Mouse (Mus musculus) Patski (cell line): ENCODE measurements at regions not wholly inside any gene's neighbourhood (a gene's known extent, or its start where the extent isn't known, plus 50 kb on each side); places are given as distances from the start of the nearest gene placed in this dataset.
A peak's percentile ranks its signal among the peaks of the same experiment; 100 is the strongest.

Experiments used
- ATAC-seq: fragments of 100-300 bp; one replicate; pipeline ENCODE4 v1.8.0; 2021
- CTCF ChIA-PET: fragments of 350-600 bp; sonication (Branson Sonifier 250); formaldehyde crosslinking; loops from one replicate; lab custom pipeline; 2022; ENCODE audit warnings: inconsistent platforms; lab: Charles Lee
- POLR2A ChIA-PET: fragments of 350-600 bp; sonication (Branson Sonifier 250); formaldehyde crosslinking; loops from one replicate; lab custom pipeline; 2022; ENCODE audit warnings: antibody characterized with exemption, inconsistent platforms; lab: Charles Lee
- DNase-seq: peaks from one replicate; pipeline ENCODE4 v3.0.0-alpha.2; 2011; ENCODE audit warnings: low read depth, low spot score
- H3K27me3 ChIP-seq: fragments of 371-371 bp; one replicate; pipeline ENCODE4 v1.5.1; 2021
- CTCF ChIP-seq: fragments of 100-300 bp; IDR thresholded peaks from one replicate; pipeline ENCODE4 v1.5.1; 2021
- in situ Hi-C: fragments of 300-500 bp; cut with MboI; formaldehyde crosslinking; loops from 3 replicates; pipeline ENCODE4 v1.11.1; 2018; ENCODE audit warnings: low pct_unique_long_range_greater_than_20kb, mixed read lengths

GRCm38 (mm10) chr14:88410722-88411437 lies 60.3 kb downstream of the Pcdh20 start:
- in situ Hi-C loops = no loop called here
- ATAC-seq (no peak), DNase-seq (no peak)
- ChIA-PET POLR2A (no interaction called here), CTCF (no interaction called here)
- H3K27me3 ChIP-seq = no peaks in the 10 kb centered on the region
- no peak for TF ChIP-seq CTCF

DNA sequence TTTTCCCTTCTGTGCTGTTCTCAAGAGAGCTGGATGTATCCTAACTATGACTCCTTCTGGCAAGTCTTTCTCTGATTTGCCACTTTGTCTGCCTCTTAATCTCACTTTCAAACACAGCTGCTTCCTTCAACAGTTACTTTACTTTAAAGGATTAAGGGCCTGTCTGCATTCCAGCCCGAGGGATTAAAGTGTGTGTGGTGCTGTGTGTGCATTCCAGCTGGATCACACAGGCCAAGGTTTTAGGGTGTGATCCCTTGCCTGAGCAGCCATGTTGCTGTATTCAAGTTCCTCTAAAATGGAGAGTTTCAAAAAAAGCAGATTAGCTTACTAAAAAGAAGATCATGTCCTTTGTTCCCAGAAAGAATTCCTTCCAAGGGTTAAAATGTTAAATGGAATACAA lies 71.9 kb downstream of the Pcdh20 start:
- ATAC-seq = no peak
- in situ Hi-C loops = no loop called here
- no peak for DNase-seq
- CTCF ChIA-PET = interaction anchor here (1.0 kb wide), 1 partner anchor 15 kb away, joined by 3 read pairs; no protein-coding TSS in a partner anchor
- TF ChIP-seq CTCF = no peak
- POLR2A ChIA-PET = no interaction called here
- no peaks in the 10 kb centered on the region for H3K27me3 ChIP-seq

- no peaks in the 10 kb centered on the region for H3K27me3 ChIP-seq
- CTCF ChIA-PET = no interaction called here
- no peak for DNase-seq
- POLR2A ChIA-PET = no interaction called here
- no peak for TF ChIP-seq CTCF
- ATAC-seq = no peak
- in situ Hi-C loops = no loop called here
These were observed 74.0 kb downstream of the Pcdh20 start for GRCm38 (mm10) chr14:88397187-88397586.

GRCm38 (mm10) chr14:88395016-88395415 lies 76.2 kb downstream of the Pcdh20 start:
- POLR2A ChIA-PET = no interaction called here
- no peak for TF ChIP-seq CTCF
- peaks cover 5% of the 10 kb centered on the region for H3K27me3 ChIP-seq
- ATAC-seq = peak; percentile 74
- in situ Hi-C loops = no loop called here
- no peak for DNase-seq
- CTCF ChIA-PET = no interaction called here

DNA sequence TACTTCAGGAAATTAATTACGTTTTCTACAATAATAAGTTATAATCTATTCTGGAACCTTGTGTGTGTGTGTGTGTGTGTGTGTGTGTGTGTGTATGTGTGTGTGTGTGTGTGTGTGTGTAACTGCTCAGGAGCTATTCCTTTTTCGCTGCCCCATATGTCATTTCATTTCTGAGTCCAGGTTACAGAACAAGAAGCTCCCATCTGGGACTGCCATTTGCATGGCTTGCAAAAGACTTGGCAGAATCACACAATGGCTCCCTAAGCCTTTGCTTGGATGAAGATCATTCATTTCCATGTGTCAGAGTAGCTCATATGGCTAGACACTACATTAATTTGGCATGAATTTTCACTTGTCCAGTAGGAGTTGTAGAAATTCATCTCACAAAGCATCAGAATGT lies 86.6 kb downstream of the Pcdh20 start:
- no peak for TF ChIP-seq CTCF
- DNase-seq = no peak

GRCm38 (mm10) chr14:88347177-88347576 lies 124.0 kb downstream of the Pcdh20 start:
- no peak for ATAC-seq
- DNase-seq = no peak
- no peaks in the 10 kb centered on the region for H3K27me3 ChIP-seq
- TF ChIP-seq CTCF = no peak
- POLR2A ChIA-PET = no interaction called here
- in situ Hi-C loops = no loop called here
- CTCF ChIA-PET = no interaction called here

More for the DNA sequence above, 86.6 kb downstream of the Pcdh20 start:
- CTCF ChIA-PET = interaction anchor here (1.3 kb wide), 1 partner anchor 83 kb away, joined by 3 read pairs; no protein-coding TSS in a partner anchor
- no peaks in the 10 kb centered on the region for H3K27me3 ChIP-seq
- POLR2A ChIA-PET = no interaction called here
- ATAC-seq = no peak
- in situ Hi-C loops = no loop called here

DNA sequence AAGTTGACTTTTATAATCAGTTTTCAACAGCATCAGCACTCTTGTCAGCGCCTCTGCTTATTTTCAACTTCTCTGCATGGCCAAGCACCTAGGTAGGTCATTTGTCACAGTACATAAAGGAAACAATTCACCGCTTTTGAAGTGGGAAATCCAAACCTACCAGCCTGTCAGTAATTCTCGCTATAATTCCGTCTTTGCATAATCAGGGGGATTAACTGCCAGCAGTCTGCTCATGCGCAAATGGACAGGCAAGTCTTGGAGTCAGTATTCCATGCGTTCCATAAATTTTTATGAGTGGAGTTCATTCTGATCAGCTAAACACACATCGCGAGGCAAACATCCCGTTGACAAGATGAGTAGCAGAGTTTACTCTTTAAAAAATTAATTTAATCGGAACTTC lies 133.9 kb downstream of the Pcdh20 start:
- H3K27me3 ChIP-seq = no peaks in the 10 kb centered on the region
- DNase-seq (no peak), ATAC-seq (no peak)
- no peak for TF ChIP-seq CTCF
- in situ Hi-C loops = no loop called here
- CTCF ChIA-PET = no interaction called here
- POLR2A ChIA-PET = no interaction called here

GRCm38 (mm10) chr14:88330613-88331012 lies 140.6 kb downstream of the Pcdh20 start:
- H3K27me3 ChIP-seq = no peaks in the 10 kb centered on the region
- no peak for TF ChIP-seq CTCF
- POLR2A ChIA-PET = no interaction called here
- no peak for ATAC-seq
- CTCF ChIA-PET = no interaction called here
- DNase-seq = no peak
- in situ Hi-C loops = no loop called here

- H3K27me3 ChIP-seq = no peaks in the 10 kb centered on the region
- CTCF ChIA-PET = no interaction called here
- TF ChIP-seq CTCF = no peak
- no peak for ATAC-seq
- no peak for DNase-seq
- POLR2A ChIA-PET = no interaction called here
- in situ Hi-C loops = no loop called here
These were observed 144.8 kb downstream of the Pcdh20 start for GRCm38 (mm10) chr14:88326411-88326810.

- H3K27me3 ChIP-seq = no peaks in the 10 kb centered on the region
- DNase-seq (no peak), ATAC-seq (no peak)
- TF ChIP-seq CTCF = no peak
- in situ Hi-C loops = loop anchor here (25.0 kb wide), 1 partner anchor 816 kb away; no protein-coding TSS in a partner anchor
- POLR2A ChIA-PET = no interaction called here
- CTCF ChIA-PET = no interaction called here
These were observed 192.9 kb downstream of the Pcdh20 start for GRCm38 (mm10) chr14:88278327-88278726.

DNA sequence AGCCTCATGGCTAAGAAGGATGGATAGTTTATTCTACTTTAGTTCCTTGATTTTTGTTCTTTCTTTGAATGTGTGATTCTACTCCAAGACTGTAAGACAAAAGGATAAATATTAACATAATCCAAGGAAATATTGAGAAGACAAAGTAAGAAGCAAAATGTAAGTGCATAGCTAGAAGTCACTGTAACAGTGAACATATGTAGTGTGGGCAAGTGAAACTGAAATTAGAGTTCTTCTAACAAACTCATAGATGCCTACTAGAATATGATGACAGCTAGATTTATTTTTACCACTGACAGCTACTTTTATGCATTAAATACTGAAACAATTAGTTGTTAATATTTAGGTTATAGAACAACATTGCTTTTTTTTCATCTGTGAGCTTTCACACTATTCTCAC lies 206.4 kb downstream of the Pcdh20 start:
- no peak for ATAC-seq
- in situ Hi-C loops = no loop called here
- POLR2A ChIA-PET = no interaction called here

DNA sequence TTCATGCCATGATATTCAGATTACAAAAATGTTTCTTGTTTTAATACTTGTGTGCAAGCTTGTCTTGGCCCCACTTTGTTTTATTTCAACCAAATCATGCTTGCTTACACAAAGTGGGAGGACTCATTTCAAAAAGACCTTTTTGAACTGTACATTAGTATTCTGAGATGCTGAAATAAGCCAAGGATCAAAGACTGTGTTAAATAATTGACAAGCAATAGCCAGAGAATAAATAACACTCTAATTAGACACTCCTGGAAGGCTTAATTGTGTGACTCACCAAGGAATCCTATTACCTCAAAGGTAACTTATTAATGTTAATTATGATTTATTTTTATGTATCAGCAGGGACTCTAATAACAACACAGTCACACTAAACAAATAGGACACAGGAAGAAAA lies 212.2 kb downstream of the Pcdh20 start:
- CTCF ChIA-PET = no interaction called here

More for the DNA sequence above, 206.4 kb downstream of the Pcdh20 start:
- CTCF ChIA-PET = no interaction called here
- no peaks in the 10 kb centered on the region for H3K27me3 ChIP-seq
- DNase-seq = no peak
- TF ChIP-seq CTCF = no peak

More for the DNA sequence above, 212.2 kb downstream of the Pcdh20 start:
- POLR2A ChIA-PET = no interaction called here
- no peak for TF ChIP-seq CTCF
- DNase-seq (no peak), ATAC-seq (no peak)
- in situ Hi-C loops = no loop called here
- H3K27me3 ChIP-seq = no peaks in the 10 kb centered on the region
